Mouse (Mus musculus) kidney, adult 8-10 months (tissue): ENCODE data around the gene Gpr107.
"Not testable (repeated sequence)": the region's sequence is repeated elsewhere in the genome, so short reads cannot be mapped to it uniquely, and the experiment has no call there.

ENCODE experiments used
- DNase-seq, 2 experiments: peaks; one replicate each; pipeline ENCODE4 v3.0.0; 2022

The Gpr107 gene

DNA sequence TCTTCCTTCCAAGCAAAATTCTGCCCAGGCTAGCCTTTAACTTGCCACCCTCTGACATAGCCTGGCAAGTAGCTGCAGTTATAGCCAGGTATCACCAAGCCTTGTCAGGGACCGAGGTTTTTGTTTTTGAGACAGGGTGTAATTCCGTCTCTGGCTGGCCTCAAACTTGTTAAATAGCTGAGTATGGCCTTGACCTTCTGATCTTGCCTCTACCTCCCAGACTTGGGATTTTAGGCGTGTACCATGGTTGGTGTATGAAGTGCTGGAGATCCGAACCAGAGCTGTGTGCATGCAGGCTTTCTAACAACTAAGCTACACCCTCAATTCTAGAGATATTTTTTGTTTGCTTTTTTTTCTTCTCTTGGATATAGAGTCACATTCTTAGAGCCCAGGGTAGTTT lies 9.5 kb downstream of the Gpr107 start:
- DNase-seq: no peak

DNA sequence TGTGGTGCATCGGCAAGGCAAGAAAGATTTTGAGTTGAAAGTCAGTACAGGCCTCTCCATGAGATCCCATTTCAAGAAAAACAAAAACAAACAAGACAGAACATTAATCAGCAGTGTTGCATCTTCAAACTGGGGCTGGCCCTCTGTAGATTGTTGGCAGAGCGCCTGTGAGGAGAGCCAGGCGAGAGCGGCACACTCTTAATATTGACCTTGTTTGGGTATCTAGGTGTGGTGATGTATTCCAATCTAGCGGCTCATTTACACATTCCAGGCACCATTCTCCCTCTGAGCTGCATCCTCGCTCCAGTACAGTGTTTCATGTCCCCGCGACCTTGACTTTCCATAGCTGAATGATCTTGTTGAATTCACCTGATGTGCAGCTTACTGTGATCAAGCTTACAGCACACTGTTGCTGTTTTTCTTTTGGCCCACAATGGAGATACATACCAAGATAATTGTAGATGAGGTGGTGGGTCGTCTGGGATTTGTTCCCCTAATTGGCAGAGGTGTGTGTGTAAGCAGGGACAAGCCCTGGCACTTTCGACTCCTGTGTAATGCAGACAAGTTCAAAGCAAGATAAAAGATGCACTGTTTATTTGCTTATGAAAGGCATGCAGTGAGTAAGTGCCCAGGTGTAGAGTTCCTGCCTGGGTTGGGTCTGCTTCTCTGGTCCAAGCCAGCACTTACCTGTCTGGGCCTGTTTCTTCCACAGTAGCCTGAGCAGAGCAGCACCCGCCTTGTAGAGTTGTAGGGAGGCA lies 11.4 kb downstream of the Gpr107 start:
- peak; percentile 33 to 39 for DNase-seq

DNA sequence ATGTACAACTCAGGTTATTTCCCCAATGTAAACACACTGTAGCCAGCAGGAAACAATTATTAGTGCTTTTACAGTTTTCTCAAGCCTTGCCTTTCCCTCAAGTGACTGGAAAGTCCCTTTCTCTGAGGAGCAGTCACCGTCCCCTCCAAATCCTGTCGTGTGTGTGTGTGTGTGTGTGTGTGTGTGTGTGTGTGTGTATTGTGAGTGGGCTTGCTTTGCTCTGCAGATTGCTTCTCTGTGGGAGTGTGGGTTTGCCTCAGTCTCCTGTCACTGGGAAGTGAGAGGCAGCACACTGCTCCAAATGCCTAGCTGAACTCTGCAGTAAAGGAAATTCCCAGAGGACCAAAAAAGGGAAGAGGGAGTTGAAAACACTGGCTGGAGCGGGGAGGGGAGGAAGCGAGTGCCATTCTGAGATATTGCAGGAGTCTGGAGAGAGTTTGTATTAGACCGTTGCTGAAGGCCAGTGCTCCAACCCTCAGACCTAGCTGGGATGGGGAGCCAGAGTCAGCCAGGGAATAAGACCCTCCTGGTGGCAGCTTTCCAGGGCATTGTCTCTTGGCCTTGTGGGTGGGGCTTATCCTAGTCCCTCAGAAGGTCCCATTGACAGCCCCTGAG lies 12.8 kb downstream of the Gpr107 start:
- peak in 1 of 2 experiments; percentile 33 for DNase-seq

DNA sequence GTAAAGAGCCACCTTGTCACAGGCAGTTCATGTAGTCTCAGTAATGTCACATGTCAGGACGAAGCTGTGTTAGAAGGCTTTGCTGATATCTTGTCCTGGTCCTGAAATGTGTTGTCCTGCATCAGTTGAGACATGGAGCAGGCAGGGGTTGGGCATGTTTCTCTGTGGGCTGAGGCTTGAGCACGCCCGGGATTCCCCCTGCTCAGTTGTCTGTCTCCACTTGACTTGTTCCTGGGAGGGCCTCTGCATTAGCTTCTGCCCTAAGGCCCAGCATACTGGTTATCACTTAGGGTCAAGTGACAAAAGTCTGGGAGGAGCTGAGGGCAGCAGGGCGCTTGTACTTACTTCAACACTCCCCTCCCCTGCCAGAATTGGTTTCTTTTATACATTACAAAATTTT lies 13.4 kb downstream of the Gpr107 start:
- no peak for DNase-seq

DNA sequence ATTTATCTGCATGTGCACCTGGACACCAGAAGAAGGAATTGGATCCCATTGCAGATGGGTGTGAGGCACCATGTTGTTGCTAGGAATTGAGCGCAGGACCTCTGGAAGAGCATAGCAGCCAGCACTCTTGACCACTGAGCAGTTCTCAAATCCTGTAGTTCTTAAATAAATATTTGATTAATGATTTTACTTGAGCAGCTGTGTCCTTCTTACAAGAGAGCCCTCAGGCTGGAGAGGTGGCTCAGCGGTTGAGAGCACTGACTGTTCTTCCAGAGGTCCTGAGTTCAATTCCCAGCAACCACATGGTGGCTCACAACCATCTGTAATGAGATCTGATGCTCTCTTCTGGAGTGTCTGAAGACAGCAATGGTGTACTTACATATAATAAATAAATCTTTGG lies 15.5 kb downstream of the Gpr107 start:
- not testable (repeated sequence) for DNase-seq

DNA sequence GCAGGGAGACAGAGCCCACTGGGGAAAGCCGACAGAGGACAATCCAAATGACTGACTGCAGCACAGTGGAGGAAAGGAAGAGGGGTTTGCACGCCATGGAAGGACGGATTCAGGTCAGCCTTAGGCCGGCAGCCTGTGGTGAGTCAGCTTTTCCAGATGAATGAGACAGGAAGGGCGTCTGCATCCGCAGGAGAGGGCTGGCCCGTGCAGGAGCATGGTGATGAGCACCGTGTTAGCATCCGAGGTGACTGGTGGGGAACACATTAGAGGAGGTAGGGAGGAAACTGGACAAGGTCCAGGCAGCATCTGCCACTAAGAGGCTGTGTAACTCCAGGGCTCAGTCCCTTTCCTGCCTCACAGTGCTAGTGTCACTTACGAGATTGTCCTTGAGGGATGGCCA lies 16.9 kb downstream of the Gpr107 start:
- peak; percentile 45 for DNase-seq

DNA sequence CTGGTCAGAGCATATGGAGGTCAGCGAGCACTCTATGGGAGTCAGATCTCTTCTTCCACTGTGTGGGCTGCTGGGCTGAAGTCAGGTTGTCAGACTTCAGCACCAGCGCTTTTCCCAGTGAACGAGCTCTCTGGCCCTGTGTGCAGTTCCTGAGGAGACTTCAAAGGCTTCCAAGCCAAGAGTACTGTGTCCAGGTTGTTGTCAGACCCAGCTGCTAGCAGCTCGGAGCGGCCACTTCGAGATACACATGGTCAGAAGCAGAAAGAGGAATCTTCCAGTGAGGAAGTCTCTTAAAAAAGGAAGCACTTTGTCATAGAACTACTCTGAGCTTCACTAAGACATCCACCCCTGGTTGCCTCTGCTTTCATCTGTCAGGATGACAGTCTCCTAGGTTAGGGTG lies 18.0 kb downstream of the Gpr107 start:
- no peak for DNase-seq

DNA sequence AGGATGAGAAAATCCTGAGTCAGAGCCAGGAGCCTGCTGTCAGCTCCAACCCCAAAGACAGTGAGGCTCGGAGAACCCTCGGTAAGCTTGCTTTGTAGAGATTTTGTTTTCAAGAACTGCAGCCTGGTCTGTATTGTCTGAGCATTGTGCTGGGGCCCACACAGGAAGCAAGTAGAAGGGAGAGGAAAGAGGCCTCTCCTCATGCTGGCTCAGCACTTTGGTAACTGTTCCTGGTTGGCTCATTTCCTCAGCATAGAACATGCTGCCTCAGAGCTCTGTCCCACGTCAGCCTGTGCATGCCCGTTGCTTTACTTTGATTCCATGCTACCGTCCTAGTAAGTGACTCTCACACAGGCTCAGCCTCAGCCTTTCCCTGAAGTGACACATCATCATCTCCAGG lies 19.9 kb downstream of the Gpr107 start:
- peak in 1 of 2 experiments; percentile 24 for DNase-seq

DNA sequence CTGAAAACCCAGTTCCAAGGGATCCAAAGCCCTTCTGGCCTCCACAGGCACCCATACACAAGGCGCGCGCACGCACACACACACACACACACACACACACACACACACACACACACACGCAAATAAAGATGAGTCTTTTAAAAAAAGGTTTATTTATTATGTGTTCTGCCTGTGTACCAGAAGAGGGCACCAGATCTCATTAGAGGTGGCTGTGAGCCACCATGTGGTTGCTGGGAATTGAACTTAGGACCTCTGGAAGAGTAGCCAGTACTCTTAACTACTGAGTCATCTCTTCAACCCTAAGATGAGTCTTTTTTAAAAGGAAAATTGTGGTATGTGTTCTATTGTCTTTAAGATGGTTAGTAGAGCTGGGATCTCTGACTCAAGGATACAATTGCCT lies 20.4 kb downstream of the Gpr107 start:
- DNase-seq: no peak

DNA sequence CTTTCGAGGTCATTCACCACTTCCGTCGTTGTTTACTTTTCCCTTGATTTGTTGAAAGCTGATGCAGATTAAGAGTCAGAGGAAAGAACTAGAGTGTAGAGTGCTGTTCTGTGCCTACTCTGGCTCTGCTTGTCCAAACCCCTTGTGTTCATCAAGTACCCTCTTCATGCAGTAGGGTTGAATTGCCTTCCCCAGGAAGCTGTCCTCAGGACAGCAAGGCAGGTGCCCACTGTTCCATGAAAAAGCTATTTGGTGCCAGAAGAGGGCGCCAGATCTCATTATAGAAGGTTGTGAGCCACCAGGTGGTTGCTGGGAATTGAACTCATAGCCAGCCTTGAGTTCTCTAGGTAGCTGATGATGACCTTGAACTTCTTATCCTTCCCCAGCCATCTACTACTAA lies 21.2 kb downstream of the Gpr107 start:
- DNase-seq: no peak

DNA sequence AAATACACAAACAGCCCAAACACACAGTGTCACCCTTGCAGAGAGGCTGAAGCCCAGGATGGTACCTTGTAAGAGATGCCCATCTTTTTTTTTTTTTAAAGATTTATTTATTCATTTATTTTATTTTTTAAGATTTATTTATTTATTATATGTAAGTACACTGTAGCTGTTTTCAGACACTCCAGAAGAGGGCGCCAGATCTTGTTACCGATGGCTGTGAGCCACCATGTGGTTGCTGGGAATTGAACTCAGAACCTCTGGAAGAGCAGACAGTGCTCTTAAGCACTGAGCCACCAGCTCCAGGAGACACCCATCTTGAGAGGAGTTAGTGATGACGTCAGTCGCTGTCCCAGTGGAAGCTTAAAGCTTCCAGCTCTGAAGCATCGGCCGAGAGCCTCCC lies 26.5 kb downstream of the Gpr107 start:
- DNase-seq: not testable (repeated sequence)

DNA sequence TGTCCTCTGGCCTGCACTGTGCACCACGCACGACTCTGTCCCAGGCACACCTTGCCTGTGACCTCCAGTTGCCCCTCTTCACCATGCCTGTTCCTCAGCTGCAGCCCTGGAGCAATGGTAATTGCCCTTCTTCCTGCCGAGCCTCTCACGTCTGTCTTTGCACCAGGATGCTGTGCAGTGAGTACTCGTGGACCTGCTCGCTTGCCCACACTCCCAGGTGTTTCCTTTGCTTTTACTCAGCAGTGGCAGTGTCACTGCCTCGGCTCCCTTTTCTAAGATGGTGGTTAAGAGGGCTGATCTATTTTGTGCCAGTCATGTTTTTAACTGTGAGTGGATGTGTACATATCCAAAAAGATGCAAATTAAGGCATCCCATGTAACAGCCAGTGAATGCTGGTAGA lies 27.4 kb downstream of the Gpr107 start:
- no peak for DNase-seq

DNA sequence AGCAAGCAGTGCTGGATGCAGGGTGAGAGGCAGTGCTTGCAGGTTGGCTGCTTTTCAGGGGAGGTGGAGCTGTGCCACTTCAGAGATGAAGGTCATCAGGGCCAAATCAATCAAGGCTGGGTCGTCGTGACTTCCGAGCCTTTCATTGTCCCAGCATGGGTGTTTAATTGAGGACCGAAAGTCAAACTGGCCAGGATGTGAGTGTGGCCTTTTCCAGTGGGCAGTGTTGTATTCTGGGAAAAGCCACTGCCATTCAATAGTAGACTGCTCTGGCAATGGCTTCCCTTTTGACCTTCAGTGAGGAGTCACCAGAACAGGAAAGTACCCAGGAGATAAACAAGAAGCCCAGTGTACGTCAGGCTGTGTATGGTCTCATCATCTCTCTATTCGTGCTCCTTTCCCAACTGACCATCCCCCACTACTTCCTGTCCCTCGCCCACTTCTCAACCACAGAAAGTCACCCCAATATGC lies 28.0 kb downstream of the Gpr107 start:
- no peak for DNase-seq

DNA sequence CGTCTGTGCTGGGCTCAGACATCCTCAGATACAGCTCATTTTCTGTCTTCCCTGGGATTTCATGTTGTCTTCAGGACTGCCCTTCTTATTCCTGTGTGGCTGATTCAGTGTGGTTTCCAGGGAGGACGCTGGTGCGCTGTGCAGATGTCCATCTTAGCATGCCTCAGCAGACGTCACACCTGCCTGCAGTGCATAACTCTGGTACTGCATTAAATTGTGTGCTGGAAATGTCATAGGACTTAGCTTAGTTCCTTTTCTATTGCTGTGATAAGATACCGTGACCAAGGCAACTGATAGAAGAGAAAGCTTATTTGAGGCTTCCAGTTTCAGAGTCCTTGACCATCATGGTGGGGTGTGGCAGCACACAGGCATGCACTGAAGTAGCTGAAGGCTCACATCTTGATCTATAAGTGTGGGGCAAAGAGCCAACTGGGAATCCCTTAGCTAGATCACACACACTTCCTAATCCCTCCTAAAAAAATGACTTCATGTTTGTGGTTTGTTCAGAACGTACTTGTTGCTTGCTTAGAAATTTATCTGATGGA lies 30.7 kb downstream of the Gpr107 start:
- DNase-seq: no peak

DNA sequence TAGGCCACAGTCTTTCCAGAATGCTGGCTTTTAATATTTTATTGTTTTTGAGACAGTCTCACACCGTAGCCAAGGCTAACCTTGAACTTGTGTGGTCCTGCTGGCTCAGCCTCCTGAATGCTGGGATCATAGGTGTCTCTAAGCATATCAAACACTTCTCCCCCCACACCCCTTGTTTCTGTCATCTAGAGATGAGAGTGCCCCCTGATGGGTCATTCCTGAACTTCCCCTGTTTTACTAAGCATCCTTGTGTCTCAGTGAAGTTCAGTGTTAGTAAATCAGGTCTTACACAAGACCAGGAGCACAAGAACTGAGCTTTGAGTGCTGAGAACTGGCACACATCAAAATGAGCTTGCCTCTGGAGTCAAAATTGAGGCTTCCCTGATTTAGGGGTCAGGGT lies 31.7 kb downstream of the Gpr107 start:
- DNase-seq: no peak

DNA sequence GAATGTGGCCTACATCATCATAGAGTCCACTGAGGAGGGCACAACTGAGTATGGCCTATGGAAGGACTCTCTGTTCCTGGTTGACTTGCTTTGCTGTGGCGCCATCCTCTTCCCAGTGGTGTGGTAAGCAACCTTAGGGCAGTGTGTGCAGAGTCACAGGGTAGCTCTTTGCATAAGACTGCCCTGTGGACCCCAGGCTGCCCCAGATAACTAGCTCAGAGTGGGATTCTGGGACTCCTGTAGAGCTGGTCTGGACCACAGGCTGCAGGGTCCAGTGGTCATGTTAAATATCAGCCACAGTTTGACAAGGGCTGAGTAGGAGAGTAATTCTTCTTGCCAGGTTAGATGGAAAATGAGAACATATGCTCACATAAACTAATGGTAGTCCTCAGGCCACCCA lies 36.6 kb downstream of the Gpr107 start:
- peak in 1 of 2 experiments; percentile 29 for DNase-seq

DNA sequence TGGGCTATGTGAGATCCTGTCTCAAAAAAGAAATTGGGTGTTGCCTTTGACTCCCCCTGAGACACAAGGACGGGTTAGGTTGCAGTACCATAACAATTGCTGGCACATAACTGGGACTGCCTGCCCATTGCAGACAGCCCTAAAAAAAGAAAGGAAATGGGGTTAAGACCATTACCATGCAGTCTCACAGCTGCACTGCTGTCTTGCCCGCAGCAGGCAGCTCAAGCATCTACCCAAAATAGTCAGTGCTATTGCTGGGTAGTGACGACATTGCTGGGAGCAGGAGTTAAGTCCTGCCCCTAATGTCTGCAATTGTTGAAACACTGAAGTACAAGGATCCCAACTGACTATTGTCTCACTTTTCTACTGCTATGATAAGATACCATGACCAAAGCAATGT lies 37.5 kb downstream of the Gpr107 start:
- no peak for DNase-seq

DNA sequence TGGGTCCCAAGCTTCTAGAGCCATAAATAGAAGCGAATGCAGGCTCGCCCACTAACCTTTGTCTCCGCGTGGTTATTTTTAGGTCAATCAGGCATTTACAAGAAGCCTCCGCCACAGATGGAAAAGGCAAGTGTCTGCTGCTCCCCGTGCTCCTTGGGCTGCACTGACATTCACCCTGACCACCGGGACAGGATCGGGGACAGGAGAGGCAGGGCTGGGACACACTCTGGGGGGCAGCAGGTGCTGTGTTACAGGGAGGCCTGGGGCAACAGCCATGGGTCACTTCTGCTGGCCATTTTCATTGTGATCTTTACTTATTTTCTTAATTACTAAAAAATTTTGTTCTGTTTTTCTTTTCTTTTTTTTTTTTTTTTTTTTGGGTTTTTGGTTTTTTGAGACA lies 39.6 kb downstream of the Gpr107 start:
- no peak for DNase-seq

DNA sequence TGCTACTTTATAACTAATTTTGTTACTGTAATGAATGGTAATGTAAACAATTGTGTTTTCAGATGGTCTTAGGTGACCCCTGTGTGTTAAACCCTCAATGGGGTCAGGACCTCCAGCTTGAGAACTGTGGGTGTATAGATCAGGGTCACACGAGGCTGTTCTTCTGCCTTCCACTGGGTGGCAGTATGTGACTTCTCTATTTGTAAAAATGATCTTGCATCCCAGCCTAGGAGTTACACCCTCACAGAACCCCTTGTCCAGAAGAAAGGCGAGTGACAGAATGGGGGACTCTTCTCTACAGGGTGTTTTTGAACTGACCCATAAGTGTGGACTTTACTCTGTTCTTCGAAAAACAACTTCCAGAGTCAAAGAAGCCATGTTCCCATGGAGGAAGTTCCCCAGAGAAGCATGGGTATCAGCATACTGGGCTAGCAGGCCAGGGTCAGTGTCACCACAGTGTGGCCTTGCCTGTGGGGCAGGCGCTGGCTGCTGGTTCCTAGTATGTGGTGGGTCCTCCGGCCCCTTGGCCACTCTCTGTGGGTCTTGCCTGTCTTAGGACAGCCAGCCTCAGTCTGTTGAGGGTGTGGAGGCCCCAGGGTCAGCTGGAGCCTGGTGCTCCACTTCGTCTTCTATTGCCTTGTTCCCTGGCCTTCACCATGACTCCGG lies 42.4 kb downstream of the Gpr107 start:
- no peak for DNase-seq

DNA sequence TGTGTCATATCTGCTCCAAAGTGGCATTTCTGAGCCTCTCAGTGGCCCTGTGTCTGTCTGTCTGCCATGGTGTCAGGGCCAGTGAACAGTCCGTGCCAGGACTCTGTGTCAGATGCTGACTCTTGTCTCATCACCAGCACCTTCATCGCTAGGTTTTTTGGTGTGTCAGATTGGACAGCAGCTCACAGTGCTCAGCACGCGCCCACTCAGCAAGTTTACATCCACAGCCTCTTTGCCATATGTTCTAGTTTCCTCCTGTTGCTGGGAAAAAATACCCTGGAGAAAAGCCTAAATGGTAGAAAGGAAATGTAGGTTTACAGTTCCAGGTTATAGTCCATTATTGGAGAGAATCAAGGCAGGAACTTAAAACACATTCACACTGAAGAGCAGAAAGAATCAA lies 46.5 kb downstream of the Gpr107 start:
- no peak for DNase-seq

DNA sequence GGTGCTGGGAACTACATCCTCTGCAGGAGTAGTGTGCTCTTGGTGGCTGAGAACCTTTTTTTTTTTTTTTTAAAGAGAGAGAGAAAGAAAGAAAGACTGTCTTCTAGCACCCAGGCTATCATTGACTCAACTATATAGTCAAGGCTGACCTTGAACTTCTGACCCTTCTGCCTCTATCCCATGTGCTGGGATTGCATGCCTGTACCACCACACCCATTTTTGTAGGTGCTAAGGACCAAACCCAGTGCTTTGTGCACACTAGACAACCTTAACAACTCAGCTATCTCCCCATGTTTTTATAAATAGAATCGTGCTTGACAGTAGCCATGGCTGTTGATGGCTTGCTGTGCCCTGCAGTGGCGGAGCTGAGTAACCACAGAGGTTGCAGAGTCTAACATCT lies 47.9 kb downstream of the Gpr107 start:
- no peak for DNase-seq

DNA sequence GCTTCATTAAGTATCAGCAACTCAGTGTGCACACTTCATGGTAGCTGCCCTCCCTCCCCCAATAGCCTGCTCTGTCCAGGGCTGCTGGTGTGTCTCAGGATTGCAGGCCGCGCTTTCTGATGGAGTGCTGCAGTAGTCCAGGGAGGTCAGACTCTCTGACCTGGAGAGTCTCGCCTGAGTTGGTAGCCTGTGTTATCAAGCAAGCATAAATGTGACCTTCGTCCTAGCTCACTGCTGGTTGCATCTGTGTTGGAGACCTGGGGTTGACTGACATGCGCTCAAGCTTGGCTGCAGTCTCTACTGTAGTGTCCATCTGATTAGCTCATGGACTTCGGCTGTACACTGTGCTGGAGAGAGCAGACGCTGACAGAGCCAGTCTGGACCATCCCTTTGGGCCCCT lies 49.7 kb downstream of the Gpr107 start:
- peak in 1 of 2 experiments; percentile 36 for DNase-seq

DNA sequence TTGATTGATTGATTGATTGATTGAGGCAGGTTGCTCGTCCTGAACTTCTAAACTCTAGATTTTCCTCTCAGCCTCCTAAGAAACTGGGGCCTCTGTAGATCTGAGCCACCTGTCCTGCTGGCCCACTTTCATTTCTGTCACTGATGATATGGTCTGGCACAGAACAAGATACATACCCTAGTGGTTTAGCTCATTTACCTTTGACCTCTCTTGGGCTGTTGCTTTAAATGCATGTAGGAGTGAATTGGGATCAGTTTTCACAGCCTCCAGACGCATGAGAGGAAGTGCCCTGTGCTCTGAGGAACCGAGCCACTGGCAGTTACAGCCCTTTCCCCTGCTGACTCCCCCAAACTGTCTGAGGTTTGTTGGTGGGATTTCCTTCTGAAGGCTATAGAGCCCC lies 50.2 kb downstream of the Gpr107 start:
- no peak for DNase-seq

DNA sequence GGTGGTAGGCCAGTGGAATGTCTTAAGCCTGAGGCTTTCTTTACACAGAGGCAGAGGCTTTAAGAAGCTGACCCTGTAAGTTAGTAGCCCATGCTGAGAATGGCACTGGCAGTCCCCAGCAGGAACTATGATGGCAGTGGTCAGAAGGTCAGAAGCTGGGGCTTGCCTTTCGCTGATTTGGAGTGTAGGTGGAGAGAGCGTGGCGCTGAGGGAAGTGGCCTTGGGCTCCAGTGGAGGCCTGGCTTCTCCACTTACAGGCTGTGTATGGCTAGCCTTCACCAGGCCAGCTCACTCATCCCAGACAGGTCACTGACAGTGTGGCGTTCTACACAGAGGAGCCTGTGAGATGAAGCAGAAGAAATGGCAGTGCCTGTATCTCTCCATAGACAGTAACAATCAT lies 50.8 kb downstream of the Gpr107 start:
- no peak for DNase-seq
